Mouse (Mus musculus) hindbrain, postnatal 0 days (tissue): Measurements from ENCODE around the gene Dnmt3l. TPM values are rescaled to one million over a fixed set of nuclear protein-coding genes. Genes with fewer than 3 reads are reported as not detected.
"Not testable (repeated sequence)": the region's sequence is repeated elsewhere in the genome, so short reads cannot be mapped to it uniquely, and the experiment has no call there.

Experiments
- ATAC-seq: fragments of 200-750 bp; cut with Nextera tagmentation; 2 replicates; pipeline ENCODE4 v1.8.0; 2017; ENCODE audit warnings: mild to moderate bottlenecking, moderate TSS enrichment, moderate library complexity
- DNase-seq: peaks from one replicate; pipeline ENCODE4 v3.0.0-alpha.2; 2015; ENCODE audit warnings: low spot score
- H3K27ac ChIP-seq: fragments of 300-500 bp; sonication (generic); 2 replicates; pipeline ENCODE4 v1.5.1; 2014; ENCODE audit warnings: mild to moderate bottlenecking
- H3K27me3 ChIP-seq: fragments of 300-500 bp; sonication (generic); 2 replicates; pipeline ENCODE4 v1.6.1; 2014; ENCODE audit warnings: low read length, mixed read lengths; ENCODE audit not compliant: insufficient read depth
- H3K36me3 ChIP-seq: fragments of 300-500 bp; sonication (generic); 2 replicates; pipeline ENCODE4 v1.6.1; 2014; ENCODE audit warnings: low read length, mixed read lengths; ENCODE audit not compliant: insufficient read depth
- H3K4me1 ChIP-seq: fragments of 300-500 bp; sonication (generic); 2 replicates; pipeline ENCODE4 v1.6.1; 2014; ENCODE audit warnings: antibody characterized with exemption, low read length, mixed read lengths; ENCODE audit not compliant: insufficient read depth
- H3K4me2 ChIP-seq: fragments of 300-500 bp; sonication (generic); 2 replicates; pipeline ENCODE4 v1.6.1; 2014; ENCODE audit warnings: low read depth, mild to moderate bottlenecking, low read length, moderate library complexity, mixed read lengths
- H3K4me3 ChIP-seq: fragments of 300-500 bp; sonication (generic); 2 replicates; pipeline ENCODE4 v1.5.1; 2014; ENCODE audit warnings: low read length
- H3K9ac ChIP-seq: fragments of 300-500 bp; sonication (generic); replicated peaks from 2 replicates; pipeline ENCODE4 v1.6.1; 2014; ENCODE audit warnings: mild to moderate bottlenecking, low read length, moderate library complexity, mixed read lengths
- H3K9me3 ChIP-seq: fragments of 300-500 bp; sonication (generic); 2 replicates; pipeline ENCODE4 v1.6.1; 2016; ENCODE audit warnings: low read length, mixed read lengths
- CTCF ChIP-seq: IDR thresholded peaks from 2 replicates; pipeline ENCODE4 v1.5.1; 2016; ENCODE audit warnings: antibody characterized with exemption, control low read depth, low read depth
- WGBS: fragments of 180-500 bp; shearing (Covaris S2); extraction: QIAGEN DNeasy Blood & Tissue Kit; methylation state at CpG from one replicate; pipeline ENCODE4 v1.1.7; 2014; 5-methylcytosine and 5-hydroxymethylcytosine counted together
- polyA plus RNA-seq: library from polyadenylated mRNA; unstranded; fragments of >200 nt; fragmentation: Nextera tagmentation; extraction: Ambion mirVana; gene quantifications from 2 replicates; pipeline ENCODE4 v1.2.1, GENCODE M21; 2015
- total RNA-seq: library from RNA; depleted of rRNA; stranded (reverse); fragments of >200 nt; gene quantifications from 2 replicates; pipeline ENCODE4 v1.2.3, GENCODE M21; 2014

The Dnmt3l gene
- total and polyA plus RNA-seq, 2 experiments from 2014 or later: 0.13 to 0.63 TPM

GRCm38 (mm10) chr10:78090706-78091491 is 49.2 kb downstream of the Dnmt3l start:
- no peaks in the 10 kb centered on the region for H3K9me3 ChIP-seq
- no peak overlapping the region for H3K27ac ChIP-seq
- H3K9ac ChIP-seq: no peak overlapping the region
- H3K36me3 ChIP-seq: no peaks in the 10 kb centered on the region
- H3K4me2 ChIP-seq: no peak overlapping the region
- no peaks in the 10 kb centered on the region for H3K4me1 ChIP-seq
- WGBS: 79% methylated on average over 4 of the region's 4 CpGs
- no peak overlapping the region for H3K4me3 ChIP-seq
- ATAC-seq: no peak
- no peak for DNase-seq
- H3K27me3 ChIP-seq: no peaks in the 10 kb centered on the region
- no peak for TF ChIP-seq CTCF

DNA sequence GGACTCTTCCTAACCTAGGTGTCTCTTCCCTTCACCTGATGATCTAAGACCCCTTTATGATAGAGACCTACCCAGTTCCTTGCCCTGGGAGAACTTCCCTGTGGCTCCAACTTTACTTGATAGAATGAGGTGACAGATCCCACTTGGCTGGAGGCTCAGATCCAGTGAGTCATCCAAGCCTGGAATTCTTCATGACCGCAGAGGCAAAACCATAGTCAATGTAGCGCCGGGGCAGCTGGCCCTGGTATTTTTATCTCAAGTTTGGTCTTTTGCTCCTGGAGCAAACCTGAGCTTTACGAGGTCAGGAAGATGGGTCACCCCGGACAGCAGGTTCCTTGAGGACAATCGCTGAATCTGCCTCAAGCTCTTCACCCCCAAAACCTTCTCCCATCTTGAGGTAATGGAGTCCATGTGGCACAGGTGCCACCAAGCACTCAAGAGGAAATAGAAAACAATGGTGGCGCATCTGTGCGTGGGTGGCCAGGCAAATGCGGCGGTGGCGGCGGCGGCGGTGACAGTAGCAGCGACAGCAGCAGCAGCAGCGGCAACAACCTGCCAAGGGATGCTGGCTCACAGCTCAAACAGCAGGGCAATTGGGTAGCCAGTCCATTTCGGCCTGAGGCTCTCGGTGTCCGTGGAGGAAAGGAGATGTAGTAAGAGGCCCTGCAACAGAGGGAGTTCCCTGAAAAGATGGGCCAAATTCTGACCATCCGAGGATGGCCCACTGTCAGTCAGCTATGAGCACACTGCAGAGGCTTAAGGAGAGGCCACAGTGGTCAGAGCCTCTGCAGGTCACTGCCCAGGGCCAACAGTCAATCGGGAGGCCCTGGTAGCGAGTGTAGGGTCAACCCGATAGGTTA is 50.3 kb downstream of the Dnmt3l start:
- Histone ChIP-seq H3K4me3 (no peak overlapping the region), H3K36me3 (no peaks in the 10 kb centered on the region), H3K9me3 (no peaks in the 10 kb centered on the region), H3K27ac (no peak overlapping the region), H3K27me3 (no peaks in the 10 kb centered on the region), H3K4me1 (no peaks in the 10 kb centered on the region), H3K4me2 (no peak overlapping the region), H3K9ac (no peak overlapping the region)
- 87% methylated on average over 23 of the region's 23 CpGs for WGBS
- ATAC-seq (no peak), DNase-seq (no peak)
- TF ChIP-seq CTCF: no peak

DNA sequence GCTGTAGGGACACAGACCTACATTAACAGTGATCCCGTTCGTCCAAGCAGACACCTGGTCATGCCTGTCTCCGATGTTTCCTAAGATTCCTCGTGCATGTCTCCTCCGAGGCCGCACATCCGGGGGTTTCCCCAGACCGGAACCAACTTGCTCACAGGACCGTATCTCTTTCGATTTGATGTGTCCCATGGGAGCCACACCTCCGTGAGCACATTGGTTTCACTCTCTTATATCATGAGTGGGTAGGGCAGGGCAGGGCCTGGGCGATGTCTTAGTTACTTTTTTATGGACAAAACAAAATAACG is 50.9 kb downstream of the Dnmt3l start:
- Histone ChIP-seq H3K9ac (no peak overlapping the region), H3K4me2 (no peak overlapping the region), H3K4me3 (no peak overlapping the region), H3K27me3 (no peaks in the 10 kb centered on the region), H3K36me3 (no peaks in the 10 kb centered on the region), H3K27ac (no peak overlapping the region), H3K9me3 (no peaks in the 10 kb centered on the region), H3K4me1 (no peaks in the 10 kb centered on the region)
- DNase-seq: no peak
- 90% methylated on average over 13 of the region's 13 CpGs for WGBS
- no peak for TF ChIP-seq CTCF
- no peak for ATAC-seq

DNA sequence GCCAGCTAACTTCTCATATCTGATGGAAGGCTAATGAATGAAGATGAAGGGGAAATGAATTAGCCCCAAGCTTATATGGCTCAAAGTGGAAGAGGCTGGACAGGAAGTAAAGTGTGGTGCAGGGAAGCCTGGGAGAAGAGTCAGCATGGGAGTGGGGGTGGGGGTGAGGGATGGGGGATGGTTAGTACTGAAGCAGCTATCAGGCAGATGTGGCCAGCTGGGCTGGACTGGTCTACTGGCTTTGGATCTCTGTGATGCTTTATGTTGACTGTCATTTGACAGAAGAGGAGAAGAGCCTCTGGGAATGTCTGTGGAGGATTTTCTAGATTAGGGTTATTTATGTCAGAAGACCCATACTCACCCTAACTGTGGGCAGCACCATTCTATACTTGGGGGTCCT is 53.5 kb downstream of the Dnmt3l start:
- ATAC-seq: no peak
- Histone ChIP-seq H3K27ac (no peak overlapping the region), H3K9ac (no peak overlapping the region), H3K36me3 (no peaks in the 10 kb centered on the region), H3K4me2 (no peak overlapping the region), H3K27me3 (no peaks in the 10 kb centered on the region), H3K4me3 (no peak overlapping the region), H3K9me3 (no peaks in the 10 kb centered on the region), H3K4me1 (no peaks in the 10 kb centered on the region)
- no peak for TF ChIP-seq CTCF
- no peak for DNase-seq

DNA sequence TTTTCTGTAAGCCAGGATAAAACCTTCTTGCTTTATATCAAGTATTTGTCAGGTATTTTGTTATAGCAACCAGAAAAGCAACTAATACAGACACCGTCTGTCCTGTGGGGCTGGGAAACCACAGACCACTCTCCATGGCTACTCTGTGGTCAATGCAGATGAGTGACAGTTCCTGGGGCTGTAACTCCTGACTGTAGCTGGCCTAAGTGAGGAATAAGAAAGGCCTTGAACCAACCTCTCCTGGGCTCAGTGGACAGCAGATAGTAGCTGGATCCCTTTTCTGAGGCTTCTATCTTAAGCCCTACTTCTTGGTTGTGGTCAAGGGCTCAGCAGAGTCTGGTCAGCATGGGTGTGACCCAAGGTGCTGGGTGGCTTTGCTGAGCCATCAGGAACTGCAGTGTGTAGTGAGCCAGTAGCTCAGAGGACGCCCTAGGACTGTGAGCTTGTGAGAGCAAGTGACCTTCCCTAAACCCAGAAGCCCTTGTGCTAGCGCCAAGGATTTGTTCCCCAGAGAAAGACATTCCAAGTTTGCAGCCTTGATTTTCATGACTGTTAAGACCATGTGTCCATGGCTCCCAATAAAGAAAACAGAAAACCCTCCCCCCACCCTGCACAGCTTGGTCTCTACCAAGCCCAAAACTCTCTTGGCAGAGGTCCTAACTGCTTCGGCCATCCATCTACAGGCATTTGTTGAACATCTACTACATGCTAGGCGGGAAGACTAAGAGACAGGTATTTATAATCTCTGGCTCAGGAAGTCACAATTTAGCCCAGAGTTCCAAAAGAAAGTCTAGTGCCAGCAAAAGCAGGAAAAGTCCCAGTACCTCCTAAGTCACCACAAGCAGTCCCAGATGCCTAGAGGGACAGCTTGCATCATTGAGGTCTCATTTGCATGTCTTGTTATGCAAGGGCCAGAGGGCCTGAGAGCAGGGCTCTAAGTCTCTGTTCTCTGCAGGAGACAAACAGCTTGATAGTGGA is 54.5 kb downstream of the Dnmt3l start:
- Histone ChIP-seq H3K27me3 (no peaks in the 10 kb centered on the region), H3K27ac (no peak overlapping the region), H3K4me1 (no peaks in the 10 kb centered on the region), H3K9ac (no peak overlapping the region), H3K36me3 (no peaks in the 10 kb centered on the region), H3K4me2 (no peak overlapping the region), H3K9me3 (no peaks in the 10 kb centered on the region), H3K4me3 (no peak overlapping the region)
- WGBS: 75% methylated on average over 5 of the region's 5 CpGs
- no peak for TF ChIP-seq CTCF
- DNase-seq (no peak), ATAC-seq (no peak)

DNA sequence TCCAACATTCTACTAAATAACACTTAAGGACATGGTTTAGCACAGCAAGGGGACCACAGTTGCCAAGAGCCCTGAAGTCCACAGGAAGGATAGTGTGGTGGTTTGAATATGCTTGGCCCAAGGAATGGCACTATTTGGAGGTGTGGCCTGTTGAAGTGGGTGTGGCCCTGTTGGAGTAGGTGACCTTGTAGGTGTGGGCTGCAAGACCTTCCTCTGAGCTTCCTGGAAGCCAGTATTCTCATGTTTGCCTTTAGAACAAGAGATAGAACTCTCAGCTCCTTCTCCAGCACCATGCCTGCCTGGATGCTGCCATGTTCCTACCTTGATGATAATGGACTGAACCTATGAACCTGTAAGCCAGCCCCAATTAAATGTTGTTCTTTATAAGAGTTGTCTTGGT is 58.1 kb downstream of the Dnmt3l start:
- H3K9ac ChIP-seq, H3K4me2 ChIP-seq, H3K4me1 ChIP-seq, H3K27me3 ChIP-seq, DNase-seq, ATAC-seq, H3K27ac ChIP-seq, H3K4me3 ChIP-seq, H3K9me3 ChIP-seq, H3K36me3 ChIP-seq: not testable (repeated sequence)
